Mouse (Mus musculus) 416B (cell line): ENCODE measurements around the gene Ehd2.
"Not testable (repeated sequence)": the region's sequence is repeated elsewhere in the genome, so short reads cannot be mapped to it uniquely, and the experiment has no call there.

Experiments
- DNase-seq: peaks from one replicate; pipeline ENCODE4 v3.0.0; 2011; ENCODE audit warnings: low read depth

Gene Ehd2

GRCm38 (mm10) chr7:15945721-15946536, 21.4 kb downstream of the Ehd2 start, which contains the start of gene Nop53:
Gene Nop53 (minus strand): TSS chr7:15946074.
- peak; percentile 99 for DNase-seq

- DNase-seq, result no peak
These were observed 22.2 kb downstream of the Ehd2 start for GRCm38 (mm10) chr7:15945211-15945610.

- DNase-seq, result no peak
These were observed 23.1 kb downstream of the Ehd2 start for GRCm38 (mm10) chr7:15944311-15944710.

GRCm38 (mm10) chr7:15938621-15939020, 28.7 kb downstream of the Ehd2 start:
- no peak for DNase-seq

- DNase-seq, result no peak
These were observed 29.9 kb downstream of the Ehd2 start for GRCm38 (mm10) chr7:15937491-15937890.

GRCm38 (mm10) chr7:15933437-15934359, 33.7 kb downstream of the Ehd2 start:
- no peak for DNase-seq

GRCm38 (mm10) chr7:15931635-15932034, 35.7 kb downstream of the Ehd2 start:
- no peak for DNase-seq

- DNase-seq, result peak; percentile 53
These were observed 36.8 kb downstream of the Ehd2 start for GRCm38 (mm10) chr7:15930543-15930942.

GRCm38 (mm10) chr7:15929910-15930309, 37.5 kb downstream of the Ehd2 start:
- DNase-seq, result peak; percentile 84

- DNase-seq, result peak; percentile 94
These were observed 45.1 kb downstream of the Ehd2 start, which contains the start of gene Selenow for GRCm38 (mm10) chr7:15922220-15922773. Gene Selenow (minus strand): TSS chr7:15922402.

- DNase-seq, result peak; percentile 84
These were observed 45.6 kb downstream of the Ehd2 start for GRCm38 (mm10) chr7:15921796-15922195.

- no peak for DNase-seq
These were observed 46.6 kb downstream of the Ehd2 start for GRCm38 (mm10) chr7:15920645-15921190.

- DNase-seq, result no peak
These were observed 47.4 kb downstream of the Ehd2 start for GRCm38 (mm10) chr7:15919947-15920346.

- DNase-seq, result no peak
These were observed 49.0 kb downstream of the Ehd2 start for GRCm38 (mm10) chr7:15918371-15918770.

GRCm38 (mm10) chr7:15916996-15917395, 50.4 kb downstream of the Ehd2 start:
- DNase-seq, result no peak

GRCm38 (mm10) chr7:15916134-15916723, 51.1 kb downstream of the Ehd2 start:
- DNase-seq, result no peak

GRCm38 (mm10) chr7:15915695-15916094, 51.7 kb downstream of the Ehd2 start:
- not testable (repeated sequence) for DNase-seq

- DNase-seq, result no peak
These were observed 52.6 kb downstream of the Ehd2 start for GRCm38 (mm10) chr7:15914751-15915150.

- peak; percentile 62 for DNase-seq
These were observed 53.1 kb downstream of the Ehd2 start for GRCm38 (mm10) chr7:15914252-15914651.

- DNase-seq, result peak; percentile 85
These were observed 55.2 kb downstream of the Ehd2 start for GRCm38 (mm10) chr7:15912183-15912582.

GRCm38 (mm10) chr7:15910521-15910920, 56.8 kb downstream of the Ehd2 start:
- no peak for DNase-seq
